Mouse (Mus musculus) ovary, postnatal 36 days (tissue): ENCODE measurements at regions not wholly inside any gene's neighbourhood (a gene's known extent, or its start where the extent isn't known, plus 50 kb on each side); places are given as distances from the start of the nearest gene placed in this dataset.
A peak's percentile ranks its signal among the peaks of the same experiment; 100 is the strongest.

Experiments used
- DNase-seq: peaks from one replicate; pipeline ENCODE4 v3.0.0; 2022; ENCODE audit warnings: low spot score, mixed read lengths

DNA sequence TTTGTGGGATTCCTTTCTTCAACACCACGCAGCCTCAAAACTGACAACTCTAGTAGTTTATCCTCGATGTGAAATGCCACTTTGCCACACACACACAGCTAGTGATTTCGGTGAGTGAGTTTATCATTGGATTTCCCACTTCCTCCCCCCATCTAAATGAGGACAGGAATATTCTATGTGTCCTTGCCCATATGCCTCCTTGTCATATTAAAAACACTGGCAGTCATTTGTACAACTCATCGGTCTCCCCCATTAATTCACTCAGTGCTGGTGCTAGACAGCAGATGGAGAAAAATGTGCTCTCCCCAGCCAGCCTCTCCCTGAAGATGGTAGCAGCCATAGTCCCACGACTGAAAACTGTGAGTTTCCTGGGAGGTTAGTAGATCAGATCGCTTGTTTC, 496.0 kb upstream of the Sox11 start:
- DNase-seq, result no peak

DNA sequence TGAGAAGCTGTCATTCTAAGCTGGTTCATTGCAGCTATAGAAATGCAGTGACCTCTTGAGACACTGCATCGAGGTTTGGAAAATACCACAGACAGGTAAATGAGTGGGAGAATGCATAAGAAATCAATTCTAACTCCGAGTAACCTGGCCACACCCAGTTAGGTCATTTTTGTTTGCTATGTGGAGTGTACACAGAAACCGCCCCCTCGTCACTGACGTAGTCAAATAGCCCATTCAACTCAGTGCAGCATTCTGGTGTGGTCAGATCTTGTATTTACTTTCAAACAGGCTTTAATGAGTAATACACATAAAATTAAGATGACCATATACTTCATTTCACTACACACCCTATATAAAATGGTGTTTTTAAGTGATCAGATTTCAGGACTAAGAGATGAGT, 483.8 kb upstream of the Sox11 start:
- DNase-seq, result no peak

DNA sequence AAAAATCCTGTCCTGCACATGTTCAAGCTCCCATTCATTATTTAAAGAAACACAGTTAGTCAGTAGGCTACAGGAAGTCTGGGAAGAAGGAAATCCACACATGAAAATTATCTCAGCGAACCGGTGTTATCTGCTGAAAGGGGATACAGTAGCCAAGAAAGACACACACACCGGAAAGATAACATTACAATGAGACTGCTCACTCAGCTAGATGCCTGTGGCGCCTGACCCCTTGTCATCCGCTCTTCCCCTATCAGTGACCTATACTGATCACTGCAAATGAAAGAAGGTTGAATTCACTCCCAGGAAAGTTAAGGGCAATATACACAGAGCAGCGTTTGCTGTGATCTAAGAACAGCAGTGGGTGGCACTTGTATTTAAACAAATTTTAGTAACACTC, 481.0 kb upstream of the Sox11 start:
- no peak for DNase-seq

DNA sequence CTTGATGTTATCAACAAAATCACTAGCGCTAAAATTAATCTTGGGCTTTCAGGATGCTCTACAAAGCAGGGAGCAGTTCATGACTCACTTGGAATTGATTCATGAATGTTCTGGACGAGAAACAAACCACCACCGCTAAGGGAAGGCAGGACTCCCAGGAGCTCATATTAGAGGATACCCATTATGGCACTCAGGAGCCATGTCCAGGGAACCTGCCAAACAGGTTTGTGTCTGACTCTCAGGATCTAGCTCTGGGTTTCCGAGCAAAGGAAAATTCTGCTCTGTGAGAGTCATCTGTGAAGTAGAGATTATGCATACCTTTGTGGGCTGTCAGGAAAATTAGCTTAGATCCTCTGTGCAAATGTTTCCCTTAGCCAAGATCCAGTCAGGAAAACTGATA, 454.3 kb upstream of the Sox11 start:
- no peak for DNase-seq

DNA sequence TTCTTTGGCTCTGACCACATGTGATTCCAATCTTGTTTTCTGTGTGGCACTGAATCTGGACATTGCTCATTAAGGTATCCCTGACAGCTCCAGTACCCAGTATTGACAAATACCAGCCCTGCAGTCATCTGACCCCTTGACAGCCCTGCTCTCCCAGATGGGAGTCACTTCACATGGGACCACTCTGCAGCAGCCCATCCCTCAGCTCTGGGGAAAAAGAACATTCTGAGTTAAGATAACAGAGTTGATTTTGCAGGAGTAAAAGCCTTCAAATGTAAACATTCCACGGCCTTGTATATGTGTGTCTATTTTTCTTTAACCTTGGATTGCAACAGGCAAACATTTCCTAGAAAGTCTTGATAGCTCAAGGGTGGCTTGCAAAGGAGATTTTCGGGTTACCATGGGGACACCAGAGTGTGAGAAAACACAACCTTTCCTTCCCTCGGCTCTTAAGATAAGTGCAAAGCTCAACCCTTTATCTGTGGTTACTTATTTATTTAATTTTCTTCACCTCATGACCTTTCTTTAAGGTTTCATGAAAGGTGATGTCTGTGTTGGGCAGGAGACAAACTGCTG, 444.4 kb upstream of the Sox11 start:
- no peak for DNase-seq

DNA sequence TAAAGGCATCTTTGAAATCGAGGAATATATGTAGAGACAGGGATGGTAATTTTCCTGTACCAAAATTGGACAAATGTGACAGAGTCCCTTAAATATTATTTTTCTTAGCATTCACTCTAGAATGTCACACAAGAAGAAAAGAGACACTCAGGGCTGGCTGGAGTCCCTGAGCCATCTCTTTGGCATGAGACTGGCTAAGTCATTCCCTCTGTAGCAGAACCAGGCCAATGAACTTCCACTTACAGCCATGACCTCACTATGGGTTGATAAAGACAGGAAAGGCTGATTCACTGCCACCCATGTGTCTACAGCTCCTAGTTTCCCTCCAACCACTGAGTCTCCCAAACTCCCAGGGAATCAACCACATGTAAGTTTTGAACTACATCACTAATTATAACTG, 438.4 kb upstream of the Sox11 start:
- DNase-seq, result no peak

DNA sequence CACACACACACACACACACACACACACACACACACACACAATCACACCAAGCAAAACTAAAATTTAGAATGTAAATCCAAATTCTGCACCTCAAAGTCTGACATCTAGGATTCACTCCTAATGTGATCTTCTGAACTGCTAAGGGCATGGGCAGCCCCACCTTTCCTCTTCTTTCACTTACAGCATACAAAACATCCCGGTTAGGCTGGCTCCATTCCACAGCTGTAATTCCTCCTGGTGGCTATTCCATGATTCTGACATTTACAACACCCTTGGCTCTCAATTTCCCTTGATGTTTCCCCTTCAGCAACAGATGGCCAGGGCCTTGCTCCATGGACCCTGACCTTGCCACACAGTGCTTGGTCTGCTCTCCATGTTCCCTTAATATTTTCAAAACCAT, 423.6 kb upstream of the Sox11 start:
- DNase-seq, result no peak

DNA sequence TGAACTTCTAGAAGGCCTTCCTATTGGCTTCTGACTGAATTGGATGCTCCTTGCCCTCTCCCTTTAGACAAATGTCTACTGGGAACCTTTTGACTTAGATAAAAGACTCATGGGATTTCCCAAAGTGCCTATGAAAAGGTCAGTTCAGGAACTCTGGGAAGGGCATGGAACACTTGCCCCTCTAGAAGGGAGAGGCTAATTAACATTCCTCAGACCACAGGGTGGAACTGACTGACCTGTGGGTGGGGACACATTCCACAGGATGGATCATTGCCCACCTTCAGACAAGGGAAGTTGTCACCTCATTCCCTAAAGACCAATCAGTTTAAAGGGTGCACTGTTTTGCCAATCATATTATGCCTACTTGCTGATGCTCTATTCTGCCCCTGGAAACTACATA, 416.6 kb upstream of the Sox11 start:
- DNase-seq, result no peak

DNA sequence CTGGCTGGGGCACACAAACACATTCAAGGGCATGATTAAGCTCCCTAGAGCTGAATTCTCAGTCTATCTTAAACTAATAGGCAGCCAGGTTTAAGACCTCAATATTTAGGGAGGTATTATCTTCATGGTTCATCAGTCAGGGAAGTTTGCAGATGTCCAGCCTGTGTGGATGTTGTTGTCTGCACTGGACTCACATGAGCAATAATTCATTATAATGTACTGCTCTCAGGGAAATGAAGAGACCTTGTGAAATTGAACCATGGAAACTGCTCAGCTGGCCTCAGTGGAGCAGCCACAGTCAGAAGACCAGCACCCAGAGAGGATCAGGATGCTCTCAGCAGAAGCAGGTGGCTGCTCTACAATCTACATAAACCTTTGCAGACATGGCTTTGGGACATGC, 415.3 kb upstream of the Sox11 start:
- DNase-seq, result no peak

DNA sequence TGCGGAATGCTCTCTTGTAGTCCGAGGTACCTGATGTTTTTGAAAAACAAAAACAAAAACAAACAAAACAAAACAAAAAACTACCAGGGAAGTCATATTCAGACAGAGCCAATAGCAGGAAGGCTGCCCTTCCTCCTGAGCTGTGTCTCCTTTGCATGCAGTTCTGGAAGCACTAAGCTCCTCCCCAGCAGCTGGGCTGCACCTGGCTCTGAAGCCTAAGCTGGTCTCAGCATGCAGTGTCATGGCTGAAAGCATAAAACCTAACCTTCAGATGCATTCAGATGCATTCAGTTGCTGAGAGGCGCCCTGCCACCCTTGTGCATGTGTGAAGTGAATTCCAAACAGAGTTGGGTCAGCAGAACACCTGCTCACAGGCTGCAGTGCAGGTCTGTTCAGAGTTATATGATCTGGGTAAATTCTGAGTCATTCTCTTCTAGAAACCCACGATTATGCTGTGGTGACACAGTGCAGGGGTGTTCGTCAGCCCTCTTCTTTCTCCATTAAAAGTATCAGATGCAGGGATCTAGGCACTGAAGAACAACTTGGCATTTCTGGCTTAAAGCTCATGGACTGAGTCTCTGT, 382.3 kb upstream of the Sox11 start:
- DNase-seq, result no peak

DNA sequence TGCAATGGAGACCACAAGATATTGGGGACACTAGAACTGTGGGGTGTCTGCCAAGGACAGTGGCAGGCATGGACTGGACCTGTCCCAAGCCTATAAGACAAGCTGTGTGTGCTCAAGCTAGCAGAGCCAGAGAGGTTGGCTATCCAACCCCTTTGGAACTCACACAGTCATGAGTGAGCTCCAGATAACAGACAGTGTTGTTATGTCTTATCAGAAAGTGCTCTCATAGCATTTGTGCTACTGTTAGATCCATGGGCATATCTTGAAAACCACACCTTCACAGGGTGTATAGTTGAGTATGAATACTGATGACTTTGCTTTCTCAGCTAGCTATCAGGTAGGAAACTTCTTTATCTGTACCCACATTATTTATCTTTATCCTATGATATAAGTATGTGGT, 338.1 kb upstream of the Sox11 start:
- DNase-seq, result no peak

DNA sequence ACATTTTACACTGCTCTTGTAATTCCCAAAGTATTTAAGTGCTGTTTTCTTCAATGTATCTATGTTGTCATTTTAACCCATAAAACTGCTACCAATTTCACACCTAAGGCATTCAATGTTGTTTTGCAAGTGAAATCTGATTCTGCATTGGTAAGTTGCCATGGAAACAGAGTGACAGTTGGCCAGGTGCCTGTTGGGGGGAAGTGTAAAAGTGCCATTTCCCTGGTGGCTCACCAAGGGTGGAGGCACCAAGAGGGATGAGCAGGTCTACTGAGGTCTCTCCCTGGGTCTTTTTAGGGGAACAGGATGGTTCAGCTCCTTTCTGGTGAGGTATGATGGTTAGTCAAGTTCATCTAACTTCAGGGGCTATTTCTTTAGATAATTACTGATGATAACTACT, 331.0 kb upstream of the Sox11 start:
- no peak for DNase-seq

DNA sequence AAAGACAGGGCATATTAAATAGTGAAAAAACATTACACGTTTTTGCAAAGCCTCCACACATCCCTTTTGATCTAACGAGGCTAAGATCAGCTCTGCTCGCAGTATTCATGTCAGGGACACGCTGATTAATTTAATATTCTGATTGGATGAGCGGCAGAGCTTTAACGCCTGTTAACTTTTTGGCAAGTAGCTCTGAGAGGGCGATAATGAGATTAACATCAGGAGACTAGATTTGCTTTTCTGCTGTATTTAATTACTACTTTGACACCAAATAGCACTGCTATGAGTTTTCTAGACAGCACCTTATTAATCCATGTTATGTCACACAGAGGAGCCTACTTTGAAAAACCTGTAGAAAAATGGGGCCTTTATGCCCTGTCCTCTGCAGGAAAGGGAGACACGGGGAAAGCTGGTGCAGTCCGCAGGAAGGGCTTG, 328.3 kb upstream of the Sox11 start:
- no peak for DNase-seq

DNA sequence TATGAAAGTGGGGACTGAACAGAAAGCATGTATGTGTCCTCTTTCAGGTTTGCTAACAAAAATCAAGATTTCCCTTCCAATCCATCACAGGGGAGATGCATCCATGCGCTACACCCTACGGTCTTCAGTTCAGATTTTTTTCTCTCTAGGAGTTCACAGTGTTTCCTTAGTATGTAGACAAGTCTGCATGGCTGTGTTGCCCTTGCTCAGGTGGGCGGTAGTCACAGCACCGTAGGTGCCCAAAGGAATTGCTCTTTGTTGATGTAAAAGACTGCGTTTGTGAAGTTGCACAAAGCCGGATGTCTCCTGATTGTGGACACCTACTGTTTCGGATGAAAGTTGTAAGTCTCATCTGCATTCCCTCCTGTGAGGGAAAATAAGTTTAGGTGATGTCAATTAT, 327.8 kb upstream of the Sox11 start:
- no peak for DNase-seq

DNA sequence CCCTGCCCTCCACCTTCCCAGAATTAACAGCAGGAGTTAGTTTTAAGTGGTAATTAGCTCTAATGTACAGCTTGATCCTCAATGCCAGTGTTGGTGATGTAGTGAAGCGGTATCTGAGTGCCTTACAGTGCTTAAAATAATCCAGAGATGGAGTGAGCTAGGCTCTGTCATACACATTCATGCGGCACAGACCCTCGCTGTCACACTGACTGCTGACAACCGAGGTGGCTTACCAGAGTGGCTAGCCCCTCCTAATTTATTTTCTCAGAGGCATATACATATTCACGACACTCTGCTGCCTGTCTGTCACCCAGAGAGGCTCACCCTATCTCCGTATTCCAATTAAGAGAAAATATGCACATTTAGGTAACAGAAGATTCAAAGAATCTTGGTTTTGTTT, 327.2 kb upstream of the Sox11 start:
- DNase-seq, result no peak

DNA sequence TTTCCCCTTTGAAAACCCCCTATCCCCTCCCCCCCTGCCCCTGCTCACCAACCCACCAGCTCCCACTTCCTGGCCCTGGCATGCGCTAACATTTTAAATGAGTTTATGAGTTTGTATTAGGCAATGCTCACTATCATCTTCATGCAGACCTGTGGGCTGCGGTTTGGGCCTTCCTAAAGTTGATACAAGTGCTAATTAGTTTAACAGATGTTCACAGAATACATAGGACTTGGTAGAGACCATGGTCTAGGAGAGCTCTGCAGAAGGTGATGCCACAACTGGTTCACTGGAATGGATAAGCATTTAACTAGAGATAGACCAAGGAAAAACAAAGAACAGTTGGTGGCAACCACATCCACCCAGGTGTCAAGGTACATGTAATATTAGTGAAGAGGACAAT, 324.1 kb upstream of the Sox11 start:
- DNase-seq, result no peak

DNA sequence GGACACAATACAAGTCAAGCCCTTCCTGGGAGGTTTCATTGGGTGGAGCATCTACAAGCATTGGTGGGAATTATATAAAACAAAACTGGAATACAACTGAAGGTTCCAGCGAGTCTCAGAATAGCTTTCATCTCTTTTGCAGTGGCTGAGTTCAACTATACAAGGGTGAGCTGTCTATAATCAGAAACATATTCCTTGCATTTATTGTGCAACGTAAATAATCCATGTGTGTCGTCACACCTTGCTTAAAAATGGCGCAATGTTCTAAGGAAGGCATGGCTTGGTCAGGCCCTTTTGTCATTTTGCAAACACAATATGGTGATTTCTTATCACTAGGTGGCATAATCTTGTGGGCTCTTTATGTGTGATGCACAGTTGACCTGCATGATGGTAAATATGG, 320.8 kb upstream of the Sox11 start:
- DNase-seq, result no peak

DNA sequence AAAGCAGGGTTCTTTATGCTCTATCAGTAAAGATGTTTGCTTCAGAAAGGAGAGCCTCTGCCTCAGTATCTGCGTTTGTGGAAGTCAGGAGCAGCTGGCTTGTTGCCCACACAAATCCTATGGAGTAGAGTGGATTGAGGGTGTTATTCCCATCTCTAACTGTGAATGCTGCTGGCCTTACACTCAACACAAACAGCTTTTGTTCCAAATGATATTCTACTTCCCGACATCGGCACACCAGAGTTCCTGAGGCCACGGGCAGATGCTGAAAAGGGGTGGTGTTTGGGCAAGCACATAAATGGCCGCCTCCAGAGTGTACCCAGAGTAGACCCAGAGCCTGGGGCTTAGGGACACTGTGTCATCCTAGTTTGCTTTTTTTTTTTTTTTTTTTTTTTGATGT, 320.3 kb upstream of the Sox11 start:
- no peak for DNase-seq

DNA sequence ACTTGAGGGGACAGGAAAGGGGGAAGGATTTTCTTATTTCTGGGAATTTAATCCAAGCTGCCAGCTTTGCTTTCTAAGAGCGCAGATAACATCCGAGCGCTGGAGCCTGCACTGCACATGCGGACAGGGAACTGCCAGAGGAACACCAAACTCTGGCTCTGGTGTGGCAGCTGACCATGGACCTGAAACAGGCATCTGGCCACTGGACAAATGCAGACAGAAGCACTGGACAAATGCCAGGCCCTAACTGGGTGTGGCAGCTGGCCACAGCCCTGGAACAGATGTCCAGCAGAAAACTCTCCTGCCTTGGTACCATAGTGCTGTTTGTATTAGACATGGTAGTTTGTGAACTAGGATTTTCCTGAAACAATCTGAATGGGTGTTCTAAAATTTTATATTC, 315.2 kb upstream of the Sox11 start:
- peak; percentile 7 for DNase-seq

DNA sequence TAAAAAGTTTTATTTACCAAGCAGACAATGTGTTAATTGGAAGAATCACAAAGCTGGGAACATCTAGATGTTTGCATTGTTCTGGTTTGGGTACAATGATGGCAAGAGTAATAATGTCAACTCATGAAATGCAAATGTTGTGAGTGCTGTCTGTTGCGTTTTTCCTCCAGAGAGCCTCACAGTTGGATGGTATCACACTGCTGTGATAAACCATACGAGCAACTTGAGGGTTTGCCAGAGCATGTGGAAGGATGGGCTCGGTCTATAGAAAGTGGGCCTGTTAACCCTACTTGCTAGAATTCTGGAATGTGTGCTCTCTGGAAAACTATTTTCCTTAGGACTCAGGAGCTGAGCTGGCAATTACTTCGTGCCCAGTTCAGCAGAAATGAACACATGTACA, 311.2 kb upstream of the Sox11 start:
- no peak for DNase-seq

DNA sequence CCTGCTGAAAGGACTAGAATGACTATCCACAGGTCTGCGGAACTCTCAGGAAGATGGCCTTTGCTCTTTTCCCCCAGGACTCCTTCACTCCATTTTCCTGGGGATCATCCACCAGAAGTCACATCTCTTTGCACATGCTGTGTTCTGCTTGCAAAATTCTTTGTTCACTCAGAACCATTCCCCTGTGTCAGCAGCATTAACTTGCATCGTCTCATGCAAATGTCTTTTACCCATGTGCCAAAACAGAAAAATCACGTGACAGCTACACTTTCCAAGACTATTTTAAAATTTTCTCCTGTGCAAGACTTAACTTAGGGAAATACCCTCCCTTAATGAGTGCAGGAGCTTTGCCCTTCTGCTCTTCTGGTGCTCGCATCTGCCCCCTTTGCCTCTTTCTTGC, 306.2 kb upstream of the Sox11 start:
- no peak for DNase-seq

DNA sequence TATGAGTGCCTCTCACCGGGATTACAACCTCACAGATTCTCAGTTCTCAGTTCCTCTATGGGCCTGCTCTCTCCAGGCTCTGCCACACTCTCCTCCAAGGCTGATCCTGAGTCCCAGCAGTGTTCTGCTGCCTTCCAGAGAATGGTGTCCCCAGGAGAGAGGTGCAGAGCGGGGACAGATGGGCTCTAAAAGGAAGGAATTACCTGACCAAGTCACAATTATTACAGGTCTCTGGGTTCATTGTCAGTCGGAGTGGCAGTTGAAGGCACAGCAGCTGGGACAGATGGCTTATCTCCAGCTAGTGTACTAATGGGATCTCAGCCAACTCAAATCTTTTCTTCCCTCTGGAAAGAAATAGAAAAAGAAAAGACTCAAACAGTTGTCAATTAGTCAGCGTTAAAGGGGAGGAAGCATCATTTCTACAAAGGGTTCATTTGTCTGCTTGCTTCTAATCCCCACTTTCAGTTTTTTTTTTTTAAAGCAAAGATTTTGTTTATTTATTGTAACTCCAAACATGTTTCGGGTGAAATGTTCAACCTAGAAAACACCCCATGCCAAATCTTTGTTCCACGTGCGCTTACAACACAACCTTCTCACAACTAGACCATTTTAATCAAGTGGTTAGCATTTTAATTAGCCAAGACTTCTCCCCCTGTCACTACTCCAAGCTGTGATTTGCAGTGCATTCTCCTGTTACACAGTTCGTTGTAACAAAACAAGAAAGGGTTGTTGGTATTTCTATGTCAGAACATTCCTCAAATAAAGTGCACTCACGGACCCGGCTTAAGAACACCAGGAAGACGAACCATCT, 304.3 kb upstream of the Sox11 start:
- DNase-seq, result no peak

DNA sequence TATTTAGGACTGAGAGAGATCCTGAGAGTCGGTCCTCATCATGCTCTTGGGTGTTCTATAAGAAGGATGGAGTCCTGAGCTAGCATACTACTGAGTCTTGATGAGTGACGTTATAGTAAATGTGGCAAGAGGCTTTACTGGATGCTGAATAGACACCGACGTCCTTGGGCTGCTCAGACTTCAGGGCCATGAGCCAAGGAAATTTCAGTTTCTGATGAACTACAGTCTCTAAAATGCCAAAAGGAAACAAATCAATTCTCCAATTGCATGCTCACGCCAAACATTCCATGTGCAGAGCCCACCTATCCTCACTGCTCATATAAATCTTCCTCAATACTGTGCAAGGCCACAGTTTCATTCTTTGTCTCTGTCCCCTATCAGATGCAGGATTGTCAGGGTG, 277.2 kb upstream of the Sox11 start:
- no peak for DNase-seq
